Mouse (Mus musculus) lung, postnatal 4 days (tissue): Measurements from ENCODE around the gene Uba52.

Experiments
- DNase-seq, 2 experiments: peaks; one replicate each; pipeline ENCODE4 v3.0.0; 2021

Uba52 gene

GRCm38 (mm10) chr8:70510228-70510915 is at the start of gene Uba52:
TSS of gene Uba52 (minus strand) at chr8:70510801.
- DNase-seq = peak; percentile 98

GRCm38 (mm10) chr8:70560096-70560495 is 49.5 kb upstream of the Uba52 start:
- peak; percentile 81 to 84 for DNase-seq

GRCm38 (mm10) chr8:70558983-70559382 is 48.4 kb upstream of the Uba52 start:
- DNase-seq = no peak

DNA sequence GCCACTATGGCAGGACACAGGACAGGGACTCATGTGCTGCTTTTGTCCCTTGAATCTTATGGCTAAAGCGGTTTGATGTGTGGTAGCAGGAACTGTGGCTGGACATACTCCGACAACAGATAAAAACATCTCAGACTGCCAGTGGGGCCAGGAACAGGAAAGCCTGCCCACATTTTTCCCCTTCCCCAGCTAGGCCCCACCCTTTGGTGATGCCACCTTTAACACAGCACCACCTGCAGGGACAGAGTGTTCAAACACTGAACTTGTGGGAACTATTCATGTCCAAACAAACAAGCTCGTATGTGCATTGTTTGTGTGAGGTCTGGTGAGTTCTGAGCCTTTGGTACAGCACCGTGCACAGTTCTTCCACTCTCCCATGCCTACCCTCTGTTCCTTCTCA is 47.7 kb upstream of the Uba52 start:
- DNase-seq = peak in 1 of 2 experiments; percentile 40

- DNase-seq = no peak
These were observed 44.6 kb upstream of the Uba52 start for GRCm38 (mm10) chr8:70555079-70555747.

DNA sequence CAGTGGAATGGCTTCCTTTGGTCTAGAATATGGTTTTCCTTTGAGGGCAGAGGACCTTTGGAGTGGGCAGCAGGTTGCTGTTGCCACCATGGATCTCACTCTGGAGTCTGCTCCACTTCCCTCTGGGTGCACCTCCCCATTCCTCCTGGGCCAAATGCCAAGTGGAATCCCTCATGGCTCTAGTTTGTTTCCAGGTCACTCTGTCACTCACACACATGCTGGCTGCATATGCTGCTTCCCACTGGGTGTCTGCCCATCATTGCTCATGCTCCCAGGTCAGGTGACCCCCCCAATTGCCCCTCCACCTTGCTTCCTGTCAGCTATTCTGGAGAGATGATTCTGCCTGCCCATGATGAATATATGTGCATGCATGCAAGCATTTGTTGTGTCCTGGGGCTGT is 43.1 kb upstream of the Uba52 start:
- peak; percentile 56 to 59 for DNase-seq

- no peak for DNase-seq
These were observed 42.2 kb upstream of the Uba52 start for GRCm38 (mm10) chr8:70552836-70553235.

- no peak for DNase-seq
These were observed 41.1 kb upstream of the Uba52 start for GRCm38 (mm10) chr8:70551558-70552161.

DNA sequence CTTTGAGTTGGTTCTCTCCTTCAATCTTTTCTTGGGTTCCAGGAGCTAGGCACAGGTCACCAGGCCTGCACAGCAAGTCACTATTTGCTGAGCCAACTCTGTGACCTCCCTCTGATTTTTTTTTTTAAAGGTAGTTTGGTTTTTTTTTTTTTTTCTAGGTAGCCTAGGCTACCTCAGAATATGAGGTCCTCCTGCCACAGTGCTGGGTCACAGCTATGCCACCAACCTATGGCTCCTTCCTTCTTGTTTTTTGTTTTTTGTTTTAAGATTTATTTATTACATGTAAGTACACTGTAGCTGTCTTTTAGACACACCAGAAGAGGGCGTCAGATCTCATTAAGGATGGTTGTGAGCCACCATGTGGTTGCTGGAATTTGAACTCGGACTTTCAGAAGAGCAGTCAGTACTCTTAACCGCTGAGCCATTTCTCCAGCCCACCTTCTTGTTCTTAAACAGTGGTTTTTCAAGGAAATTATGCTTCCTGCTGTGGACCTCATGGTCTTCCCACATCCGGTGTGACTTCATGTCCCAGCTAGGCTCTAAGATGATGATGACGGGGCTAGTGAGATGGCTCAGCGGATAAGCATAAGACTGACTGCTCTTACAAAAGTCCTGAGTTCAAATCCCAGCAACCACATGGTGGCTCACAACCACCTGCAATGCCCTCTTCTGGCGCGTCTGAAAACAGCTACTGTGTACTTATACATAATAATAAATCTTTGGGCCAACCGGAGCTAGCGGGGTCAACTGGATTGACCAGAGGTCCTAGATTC is 39.0 kb upstream of the Uba52 start:
- DNase-seq = no peak

DNA sequence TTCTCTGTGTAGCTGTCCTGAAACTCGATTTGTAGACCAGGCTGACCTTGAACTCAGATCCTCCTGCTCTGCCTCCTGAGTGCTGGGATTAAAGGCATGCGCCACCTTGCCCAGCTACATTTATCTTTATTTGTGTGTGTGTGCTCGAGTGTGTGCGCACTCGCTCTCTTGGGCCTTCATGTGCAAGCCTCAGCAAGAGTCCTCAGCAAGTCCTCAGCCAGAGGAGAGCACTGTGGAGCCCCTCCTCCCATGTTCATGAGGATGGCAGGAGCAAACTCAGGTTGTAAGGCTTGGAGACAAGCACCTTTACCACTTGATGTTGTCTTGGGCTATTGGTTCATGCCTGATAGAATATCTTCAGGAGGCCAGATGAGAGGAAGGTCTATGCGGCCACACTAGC is 37.2 kb upstream of the Uba52 start:
- peak in 1 of 2 experiments; percentile 58 for DNase-seq

GRCm38 (mm10) chr8:70546412-70546811 is 35.8 kb upstream of the Uba52 start:
- peak in 1 of 2 experiments; percentile 22 for DNase-seq

DNA sequence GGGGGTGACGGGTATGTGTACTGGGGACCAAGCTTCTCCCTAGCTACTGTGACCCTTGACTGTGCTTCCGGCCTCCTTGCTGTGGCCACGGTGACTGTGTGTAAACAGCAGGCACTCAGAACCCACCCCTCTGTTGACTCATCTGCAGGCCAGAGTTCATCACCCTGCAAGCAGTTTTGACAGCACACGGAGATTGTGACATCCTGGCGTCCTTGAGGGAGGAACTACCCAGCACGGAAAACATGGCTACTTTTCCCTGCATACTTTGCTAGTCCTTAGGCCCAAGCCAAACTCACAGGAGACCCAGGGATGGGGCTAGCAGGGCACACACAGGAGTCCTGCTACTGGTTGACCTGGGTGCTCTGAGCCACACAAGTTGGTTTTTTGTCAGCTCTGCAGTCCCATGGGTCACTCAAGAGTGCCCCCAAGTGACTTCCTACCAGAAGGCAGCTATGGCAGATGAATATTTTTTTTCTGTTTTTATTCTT is 33.6 kb upstream of the Uba52 start:
- DNase-seq = peak; percentile 75 to 83

- no peak for DNase-seq
These were observed 30.5 kb upstream of the Uba52 start for GRCm38 (mm10) chr8:70541081-70541480.

DNA sequence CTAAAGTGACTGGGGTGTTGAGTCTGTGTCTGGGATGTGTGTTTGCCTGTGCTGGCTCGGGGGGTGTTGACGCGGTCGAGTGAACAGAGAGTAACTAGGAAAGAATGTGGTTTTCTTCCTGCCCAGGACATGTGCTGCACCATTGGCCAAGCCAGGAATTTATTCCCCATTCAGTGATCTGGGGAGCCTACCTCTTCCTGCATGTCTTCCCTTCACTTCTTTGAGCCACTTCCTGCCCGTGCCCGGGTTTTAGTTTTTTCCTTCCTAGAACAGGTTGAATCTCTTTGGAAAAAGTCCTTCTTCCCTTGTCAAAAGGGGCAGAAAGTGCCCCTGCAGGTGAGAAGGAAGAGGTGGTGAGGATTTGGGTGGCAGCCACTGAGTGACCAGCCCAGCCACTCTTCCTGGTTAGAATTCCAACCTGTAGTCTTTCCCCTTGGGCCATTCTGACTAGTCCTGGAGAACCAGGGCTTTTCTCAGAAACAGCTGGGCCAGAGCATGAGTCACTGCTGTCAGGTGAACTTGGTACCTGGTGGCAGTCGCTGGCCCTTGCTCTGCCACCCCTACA is 30.0 kb upstream of the Uba52 start:
- no peak for DNase-seq

GRCm38 (mm10) chr8:70540013-70540506 is 29.5 kb upstream of the Uba52 start:
- peak in 1 of 2 experiments; percentile 21 for DNase-seq

DNA sequence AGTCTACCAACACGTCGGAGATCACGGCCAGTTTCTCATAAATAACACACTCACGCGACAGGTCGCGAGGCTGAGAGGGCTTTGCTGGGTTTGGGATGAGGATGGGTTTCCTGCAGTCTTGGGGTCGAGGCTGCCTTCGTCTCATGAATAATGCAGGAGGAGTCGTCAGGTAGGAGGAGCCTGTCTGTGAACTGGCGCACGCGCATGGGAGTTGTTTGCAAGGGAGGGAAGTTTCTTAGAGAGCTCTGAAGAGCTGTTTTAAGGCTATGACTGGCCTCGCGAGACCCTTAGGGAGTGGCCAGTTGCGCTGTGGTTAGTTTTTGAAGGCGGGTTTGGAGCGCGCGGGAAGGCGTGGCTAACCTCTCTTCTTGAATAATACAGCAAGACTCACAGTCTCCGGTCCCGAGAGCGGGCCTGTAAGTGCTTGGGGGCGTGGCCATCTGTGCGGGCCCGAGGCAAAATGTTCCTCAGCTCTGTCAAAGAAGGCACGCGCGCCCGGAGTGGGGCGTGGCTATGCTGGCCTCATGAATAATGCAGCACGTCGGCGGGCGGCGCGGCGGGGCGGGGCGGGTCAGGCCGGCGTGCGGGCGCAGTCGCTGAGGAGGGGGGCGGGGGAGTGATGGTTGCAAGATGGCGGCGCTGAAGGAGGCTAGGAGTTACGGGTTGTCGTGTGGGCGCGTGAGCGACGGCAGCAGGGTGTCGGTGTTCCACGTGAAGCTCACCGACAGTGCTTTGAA is 28.6 kb upstream of the Uba52 start, which contains the start of gene Ell:
Gene Ell (plus strand): TSS at position 381 of the 737 bp plus-strand sequence.
- peak; percentile 100 for DNase-seq

GRCm38 (mm10) chr8:70538633-70539076 is 28.1 kb upstream of the Uba52 start:
- peak; percentile 99 to 100 for DNase-seq

DNA sequence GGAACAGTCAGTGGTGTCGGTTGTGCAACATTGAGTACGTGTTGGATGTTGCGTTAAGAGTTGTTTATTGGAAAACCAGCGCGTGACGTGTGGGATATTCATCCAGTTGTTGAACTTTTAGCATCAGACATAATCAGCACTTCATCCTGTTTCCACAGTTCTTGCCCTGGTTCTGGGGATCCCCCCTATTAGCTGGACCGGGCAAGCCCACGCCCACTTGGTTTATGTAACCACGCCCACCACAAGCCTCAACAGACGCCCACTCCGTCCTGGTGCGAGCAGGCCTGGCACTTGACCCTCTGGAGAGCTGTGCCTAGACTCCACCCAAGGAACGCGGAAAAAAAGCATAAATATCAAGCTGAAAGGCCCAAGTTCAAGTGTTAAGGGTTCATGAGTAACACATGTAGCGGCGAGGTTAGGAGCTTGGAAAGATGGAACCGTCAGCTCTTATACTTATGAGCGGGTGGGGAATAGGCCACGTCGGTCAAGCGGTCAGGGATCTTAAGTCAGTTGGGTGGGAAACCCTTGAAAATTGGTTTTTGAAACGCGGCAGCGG is 27.5 kb upstream of the Uba52 start:
- DNase-seq = peak; percentile 84 to 90

DNA sequence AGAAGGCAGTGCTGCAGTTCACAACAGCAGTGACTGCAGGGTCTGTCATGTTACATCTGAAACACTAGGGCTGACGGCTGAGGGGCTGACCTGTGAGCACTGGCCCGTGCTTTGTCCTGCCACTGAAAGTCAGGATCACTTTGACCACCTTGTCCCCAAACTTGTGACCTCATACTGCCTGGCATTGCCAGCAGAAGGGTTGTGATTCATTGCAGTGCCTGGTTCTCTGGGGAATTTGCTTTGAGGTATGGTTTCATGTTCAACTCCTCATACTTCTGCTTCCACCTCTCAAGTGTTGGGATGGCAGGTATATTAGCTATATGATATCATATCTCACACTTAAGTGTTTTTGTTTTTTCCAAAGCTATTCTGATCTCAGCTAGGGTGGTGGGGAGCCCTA is 25.1 kb upstream of the Uba52 start:
- DNase-seq = no peak

DNA sequence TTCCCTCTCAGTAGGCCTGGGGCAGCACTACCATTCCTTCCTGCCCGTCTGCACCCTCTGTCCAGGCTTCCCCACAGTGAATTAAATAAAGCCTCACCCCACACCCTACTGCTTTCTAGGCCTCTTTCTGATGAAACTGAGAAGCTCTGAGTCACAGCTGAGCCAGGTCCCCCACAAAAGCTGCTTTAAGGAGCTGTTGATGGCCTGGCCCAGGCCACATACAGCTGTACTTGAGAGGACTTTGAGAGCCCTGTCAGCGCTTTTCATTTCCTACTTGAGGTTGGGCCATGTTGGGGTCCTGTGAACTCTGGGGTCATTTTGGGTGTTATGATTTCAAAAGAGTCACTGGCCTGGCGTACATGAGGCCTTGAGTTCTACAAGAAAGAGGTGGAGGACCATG is 24.6 kb upstream of the Uba52 start:
- DNase-seq = peak; percentile 37 to 74

GRCm38 (mm10) chr8:70534281-70534680 is 23.7 kb upstream of the Uba52 start:
- no peak for DNase-seq
